Mouse (Mus musculus) monocyte, adult 2 months (primary cell): ENCODE results near the gene Clcf1.

ENCODE experiments used
- DNase-seq, 2 experiments: peaks; one replicate each; pipeline ENCODE4 v3.0.0; 2022; ENCODE audit warnings: low spot score in 2 of 2, low read depth in 1 of 2

Clcf1 gene

DNA sequence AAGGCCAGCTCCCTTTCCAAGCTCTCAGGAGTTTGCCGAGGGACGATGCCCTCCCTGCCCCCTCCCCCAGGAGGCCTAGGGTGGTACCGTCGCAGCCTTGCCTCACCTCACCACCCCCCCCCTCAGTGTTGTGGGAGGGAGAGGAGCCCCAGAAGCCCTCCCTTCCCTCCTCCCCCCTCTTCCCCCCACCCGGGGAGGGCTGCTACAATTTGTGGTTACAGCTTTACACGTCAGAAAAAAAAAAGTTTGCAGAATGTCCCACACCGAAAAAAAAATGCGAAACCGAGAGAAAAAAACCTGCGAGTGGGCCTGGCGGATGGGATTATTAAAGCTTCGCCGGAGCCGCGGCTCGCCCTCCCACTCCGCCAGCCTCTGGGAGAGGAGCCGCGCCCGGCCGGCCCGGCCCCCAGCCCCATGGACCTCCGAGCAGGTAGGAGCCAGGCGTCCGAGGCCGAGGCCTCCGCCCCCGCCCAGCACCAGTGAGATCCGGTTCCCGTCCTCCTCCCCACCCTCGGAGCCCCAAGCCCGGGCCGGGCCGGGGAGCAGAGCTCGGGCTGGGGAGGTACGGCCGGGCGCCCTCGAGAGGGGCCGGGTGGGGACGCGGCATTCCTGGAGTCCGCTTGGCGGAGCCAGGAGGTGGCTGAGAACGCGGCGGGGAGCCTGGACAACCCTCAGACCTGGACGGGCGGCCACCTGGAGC lies at the start of gene Clcf1, which contains the start of gene AC109138.7:
Gene Clcf1 (plus strand): TSS at position 168 of the 700 bp plus-strand sequence.
Gene AC109138.7 (plus strand): TSS at position 287 of the 700 bp plus-strand sequence.
- no peak for DNase-seq

DNA sequence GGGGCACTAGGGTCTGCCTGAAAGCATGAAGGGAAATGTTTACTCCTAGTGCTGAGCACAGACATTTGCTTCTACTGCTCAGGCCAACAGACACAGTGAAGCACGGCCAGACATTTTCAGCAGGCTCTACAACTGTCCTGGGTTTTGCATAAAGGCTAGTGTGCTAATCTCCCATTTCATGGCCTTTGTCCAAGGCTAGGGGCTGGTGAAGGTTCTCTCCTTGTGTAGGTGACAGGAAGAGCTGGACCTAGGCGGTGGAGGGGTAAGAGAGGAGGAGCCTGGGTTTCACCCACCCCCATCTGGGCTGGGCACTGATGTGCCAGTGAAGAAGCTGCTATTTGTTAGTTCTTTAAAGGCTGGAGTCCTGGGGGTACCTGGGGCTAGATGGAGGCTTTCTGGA lies 49.3 kb upstream of the Clcf1 start:
- no peak for DNase-seq

DNA sequence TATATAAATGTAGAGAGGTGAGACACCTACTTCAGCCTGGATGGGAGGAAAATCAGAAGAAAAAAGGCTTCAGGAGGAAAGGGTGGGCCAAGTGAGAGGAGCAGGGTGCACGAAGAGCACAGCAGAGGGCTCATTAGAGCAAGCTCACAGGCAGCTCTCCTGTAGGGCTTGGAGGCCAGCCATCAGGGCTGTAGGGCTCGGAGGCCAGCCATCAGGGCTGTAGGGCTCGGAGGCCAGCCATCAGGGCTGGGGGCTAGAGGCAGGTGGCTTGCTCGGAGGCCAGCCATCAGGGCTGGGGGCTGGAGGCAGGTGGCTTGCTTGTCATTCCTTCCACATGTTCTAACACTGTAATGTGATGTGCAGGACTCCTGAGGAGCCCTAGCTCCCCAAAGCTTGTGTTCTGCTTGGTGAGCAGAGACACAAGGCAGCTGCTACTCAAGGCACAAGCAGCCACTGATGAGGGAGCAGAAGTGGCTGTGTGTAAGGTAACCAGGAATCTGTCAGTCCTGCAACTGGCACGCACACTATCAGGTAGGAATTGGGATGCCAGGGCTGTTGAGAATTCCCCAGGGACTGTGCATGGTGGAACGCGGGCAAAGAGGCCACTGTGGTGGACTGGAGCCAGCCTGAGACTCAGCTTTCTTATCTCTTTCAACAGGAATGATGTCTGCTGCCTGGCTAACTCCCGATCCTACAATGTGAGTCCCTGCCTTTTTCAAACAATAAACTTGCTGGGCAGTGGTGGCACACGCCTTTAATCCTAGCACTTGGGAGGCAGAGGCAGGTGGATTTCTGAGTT lies 47.2 kb upstream of the Clcf1 start:
- DNase-seq, result no peak

DNA sequence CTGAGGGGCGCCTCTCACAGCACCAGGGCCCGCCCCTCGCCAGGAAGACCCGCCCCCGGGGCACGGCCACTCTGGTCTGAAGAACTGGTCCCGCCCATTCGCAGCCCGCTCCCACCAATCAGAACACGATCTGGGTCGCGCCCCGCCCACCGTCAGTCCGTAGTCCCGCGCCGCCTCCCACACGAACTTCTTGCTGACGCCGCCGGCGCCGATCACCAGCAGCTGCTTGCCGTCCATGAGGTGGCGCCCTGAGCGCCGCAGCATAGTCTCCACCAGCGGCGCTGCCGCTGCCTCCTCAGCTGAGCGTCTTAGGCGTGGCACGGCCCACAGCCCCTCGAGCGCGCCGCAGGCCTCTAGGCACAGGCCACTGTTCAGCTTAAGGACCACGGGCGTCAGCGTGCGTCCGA lies 44.7 kb upstream of the Clcf1 start:
- DNase-seq, result peak; percentile 98

DNA sequence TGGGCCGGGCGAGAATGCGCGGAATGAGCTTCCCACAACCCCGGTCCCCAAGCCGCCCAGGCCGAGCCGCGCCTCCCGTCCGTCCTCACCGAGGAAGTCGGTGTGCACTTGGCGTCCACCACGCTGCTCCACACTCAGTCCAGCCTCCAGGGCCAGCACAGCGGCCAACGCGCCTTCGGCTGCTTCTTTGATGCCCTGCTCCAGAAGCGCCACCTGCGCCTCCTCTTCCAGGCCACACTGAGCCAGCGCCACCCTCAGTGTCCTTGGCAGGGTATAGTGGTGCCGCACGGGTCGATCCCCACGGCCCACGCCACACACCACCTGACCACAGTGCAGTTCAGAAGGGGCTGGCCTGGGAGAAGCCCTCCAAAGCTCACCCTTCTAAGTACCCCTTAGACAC lies 44.2 kb upstream of the Clcf1 start:
- no peak for DNase-seq

DNA sequence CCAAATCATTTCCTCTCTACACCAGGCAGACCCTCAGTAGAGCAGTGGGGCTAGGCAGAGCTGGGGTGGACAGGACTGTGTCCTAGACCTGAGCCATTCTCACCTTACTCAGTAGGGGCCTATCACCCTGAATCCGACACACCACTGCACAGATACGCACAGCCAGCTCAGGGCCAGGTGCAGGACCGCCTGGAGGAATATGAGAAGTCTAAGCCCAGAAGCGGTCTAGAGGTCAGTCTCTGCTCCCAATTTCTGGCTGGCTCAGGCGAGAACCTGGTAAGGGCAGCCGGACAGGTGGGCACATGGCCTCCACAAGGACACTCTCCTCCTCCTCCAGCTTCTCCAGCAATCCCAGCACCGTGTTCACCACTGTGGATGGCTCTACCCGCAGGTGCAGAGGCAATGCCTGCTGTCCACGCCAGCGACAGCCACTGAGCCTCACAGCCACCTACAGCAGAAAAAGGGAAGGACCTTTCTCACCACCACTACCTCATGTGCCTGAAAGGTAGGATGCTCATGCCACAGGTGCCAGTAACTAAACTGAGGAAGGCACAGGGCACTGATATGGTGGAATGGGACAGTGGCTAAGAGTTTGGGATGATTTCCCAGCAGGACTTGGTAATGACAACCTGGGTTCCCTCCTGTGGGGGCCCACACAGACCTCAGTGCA lies 43.2 kb upstream of the Clcf1 start:
- no peak for DNase-seq

DNA sequence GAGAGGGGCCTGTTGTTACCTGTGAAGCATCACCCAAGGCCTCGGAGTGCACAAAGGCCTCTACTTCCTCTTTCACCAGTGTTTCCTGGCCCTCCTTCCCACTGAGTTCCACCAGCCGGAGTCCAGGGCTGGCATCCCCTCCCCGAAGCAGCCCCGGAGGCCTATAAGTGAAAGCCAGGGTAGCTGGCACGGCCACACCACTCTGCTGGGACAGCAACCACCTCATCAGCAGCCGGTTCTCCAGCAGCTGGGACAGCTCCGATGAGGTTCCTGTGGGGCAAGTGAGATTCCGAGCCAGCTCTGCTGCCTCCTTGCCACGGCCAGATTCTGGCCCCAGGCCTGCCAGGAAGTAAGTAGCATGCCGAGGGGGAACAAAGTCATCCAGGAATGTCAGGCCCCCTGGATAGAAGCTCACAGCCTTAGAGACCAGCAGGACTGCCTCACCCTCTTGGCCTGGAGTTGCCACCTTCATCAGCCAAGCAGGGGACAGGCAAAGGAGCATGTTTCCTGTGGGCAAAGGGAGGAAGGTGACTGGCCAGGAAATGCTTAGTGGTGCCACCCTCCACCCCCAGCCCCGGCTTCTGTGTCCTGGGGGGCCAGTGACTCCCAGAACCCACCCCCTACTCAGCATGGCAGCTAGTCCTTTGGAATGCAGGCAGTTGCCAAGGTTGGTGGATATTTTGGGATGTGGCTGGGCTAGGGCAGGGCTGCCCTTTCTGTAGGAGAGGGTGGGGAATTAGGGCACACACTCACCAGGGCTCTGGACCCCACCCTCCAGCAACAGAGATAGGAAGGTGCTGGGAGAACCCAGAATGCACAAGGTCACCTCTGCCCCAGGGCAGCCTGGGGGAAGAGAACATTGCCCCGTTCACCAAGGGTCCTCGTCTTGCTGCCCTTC lies 42.4 kb upstream of the Clcf1 start:
- peak in 1 of 2 experiments; percentile 30 for DNase-seq

DNA sequence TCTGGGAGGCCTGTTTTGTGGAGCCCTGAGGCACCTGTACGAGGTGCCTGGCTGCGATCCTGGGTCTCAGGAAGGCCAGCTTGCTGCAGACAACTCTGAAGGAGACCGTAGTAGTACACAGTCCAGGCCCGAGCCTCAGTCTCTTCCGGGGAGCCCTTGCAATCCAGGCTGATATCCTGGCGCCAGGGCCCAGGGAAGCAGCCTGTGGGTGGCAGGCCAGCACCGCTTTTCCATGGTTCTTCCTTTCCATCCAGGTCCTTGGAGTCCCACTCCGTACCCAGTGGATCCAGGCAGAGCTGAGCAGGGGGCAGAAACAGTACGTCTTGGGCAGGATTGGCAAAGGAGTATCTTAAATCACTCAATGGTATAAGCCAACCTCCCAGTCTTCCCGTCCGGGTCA lies 41.1 kb upstream of the Clcf1 start:
- DNase-seq, result no peak

DNA sequence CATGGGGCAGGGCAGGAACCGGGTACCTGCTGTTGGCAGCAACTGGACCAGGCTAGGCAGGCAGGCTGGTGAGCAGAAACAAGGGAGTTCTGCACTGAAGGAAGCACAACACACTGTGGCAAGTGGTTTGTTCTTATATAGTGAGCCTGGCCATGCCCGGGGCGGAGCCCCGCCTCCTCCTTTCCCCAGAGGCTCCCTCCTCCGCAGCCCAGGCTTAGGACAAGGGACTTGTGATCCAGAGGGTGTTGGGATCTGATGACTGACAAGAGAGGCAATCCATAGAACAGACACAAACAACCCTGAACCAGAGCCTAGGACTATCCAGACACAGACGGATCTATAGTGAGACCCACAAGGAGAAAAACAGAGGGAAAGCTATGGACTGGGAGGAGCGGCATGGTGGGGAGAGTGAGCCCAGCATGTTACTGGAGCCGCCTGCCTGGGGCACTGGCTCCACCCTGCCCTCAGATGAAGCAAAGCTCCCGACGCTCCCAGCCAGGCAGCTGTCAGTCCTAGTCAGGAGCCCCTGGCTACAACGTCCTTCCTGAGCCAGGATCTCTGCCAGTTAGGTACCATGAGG lies 38.6 kb upstream of the Clcf1 start, which contains the start of gene Carns1:
Gene Carns1 (minus strand): TSS at position 112 of the 580 bp plus-strand sequence.
- DNase-seq, result no peak

DNA sequence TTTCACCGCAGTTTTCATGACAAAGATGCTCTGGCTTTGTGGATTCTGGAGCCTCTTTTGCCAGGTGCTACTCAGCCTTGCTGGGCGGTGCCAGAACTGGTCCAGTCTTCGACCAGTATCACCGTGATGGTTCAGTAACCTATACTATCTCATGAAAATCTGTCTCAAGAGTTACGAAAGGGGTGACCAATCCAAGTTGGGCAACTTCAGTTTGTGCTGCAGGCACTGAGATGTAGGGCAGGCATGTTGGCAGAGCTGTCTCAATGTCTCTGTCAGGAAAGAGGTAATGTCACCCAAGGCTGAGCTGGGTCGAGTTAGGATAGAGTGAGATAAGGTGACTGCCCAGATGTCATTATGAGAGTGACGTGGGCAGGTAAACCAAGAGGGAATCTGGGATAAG lies 33.6 kb upstream of the Clcf1 start:
- DNase-seq, result no peak

DNA sequence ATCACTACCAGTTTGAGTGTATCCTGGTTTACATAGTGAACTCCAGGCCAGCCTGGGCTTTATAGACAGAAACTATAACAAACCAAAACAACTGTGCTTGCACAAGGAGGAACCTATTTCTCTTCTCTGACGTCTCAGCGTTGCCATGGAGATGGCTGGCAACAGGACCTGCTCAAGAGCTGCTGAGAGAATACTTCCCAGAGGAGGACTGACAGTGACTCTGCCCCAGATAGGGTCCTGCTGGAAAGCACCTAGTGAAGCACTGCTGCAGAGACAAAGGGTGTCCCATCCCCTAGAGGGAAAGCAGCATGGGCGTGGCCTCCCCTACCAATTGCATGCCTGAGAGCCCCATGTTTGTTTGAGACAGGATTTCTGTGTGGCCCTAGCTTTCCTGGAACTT lies 32.1 kb upstream of the Clcf1 start:
- peak; percentile 76 to 82 for DNase-seq

DNA sequence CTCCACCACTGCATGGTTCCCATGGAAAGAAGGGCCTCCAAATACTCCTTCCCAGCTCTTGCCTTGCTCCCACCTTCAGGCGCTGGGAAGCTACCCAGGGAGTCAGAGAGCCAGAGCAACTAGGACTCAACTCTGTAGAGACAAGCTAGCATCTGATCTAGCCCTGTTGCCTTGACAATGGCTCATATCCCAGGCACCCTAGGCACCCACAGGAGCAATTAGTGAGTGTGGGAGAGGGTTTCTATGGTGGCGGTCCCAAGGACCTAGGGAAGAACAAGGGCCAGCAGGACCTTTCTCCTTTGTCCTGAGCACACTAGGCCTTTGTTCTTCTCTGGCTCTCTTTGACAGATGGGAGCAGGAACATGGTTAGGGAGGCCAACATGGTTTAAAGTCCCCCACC lies 30.3 kb upstream of the Clcf1 start:
- no peak for DNase-seq

DNA sequence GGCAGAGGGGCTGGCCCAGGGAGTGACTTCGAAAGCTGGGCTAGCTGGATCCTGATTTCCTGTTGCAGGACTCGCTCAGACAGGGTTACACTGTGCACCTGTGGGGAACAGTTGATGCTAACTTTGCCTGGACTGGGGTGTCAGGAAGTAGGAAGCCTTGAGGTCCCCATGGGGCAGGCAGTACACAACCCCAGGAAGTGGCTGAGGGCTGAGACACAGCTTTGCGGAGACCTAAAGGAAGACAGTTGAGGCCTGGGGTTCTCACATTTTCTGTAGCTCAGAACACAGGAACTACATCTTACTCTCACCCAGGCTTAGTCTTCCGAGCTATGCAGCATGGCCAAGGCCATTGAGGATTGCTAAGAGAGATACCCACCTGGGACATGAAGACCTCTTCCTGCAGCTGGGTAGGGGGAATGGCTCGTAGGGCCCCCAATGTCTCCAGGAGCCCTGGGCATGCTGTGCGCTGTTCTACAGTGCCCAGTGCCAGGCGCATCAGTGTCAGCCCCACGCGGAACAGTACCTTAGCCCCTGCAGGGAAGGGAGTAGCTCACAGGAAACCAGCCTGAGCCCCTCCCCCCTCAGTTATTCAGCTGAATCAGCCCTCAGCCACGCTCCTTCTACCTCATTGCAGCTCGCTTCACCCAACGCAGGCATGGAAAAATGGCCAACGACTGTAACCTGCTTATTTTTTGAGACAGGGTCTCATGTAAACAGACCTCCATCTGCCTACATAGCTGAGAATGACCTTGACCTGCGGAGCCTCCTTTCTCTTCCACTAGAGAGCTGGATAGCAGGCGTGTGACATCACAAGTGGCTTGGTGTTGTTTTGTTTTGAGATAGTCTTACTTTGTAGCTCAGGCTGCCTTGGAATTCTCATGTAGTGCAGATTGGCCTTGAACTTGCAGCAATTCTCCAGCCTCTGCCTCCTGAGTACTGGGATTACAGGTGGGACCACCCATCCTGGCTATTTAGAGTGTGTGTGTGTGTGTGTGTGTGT lies 28.8 kb upstream of the Clcf1 start:
- DNase-seq, result no peak

DNA sequence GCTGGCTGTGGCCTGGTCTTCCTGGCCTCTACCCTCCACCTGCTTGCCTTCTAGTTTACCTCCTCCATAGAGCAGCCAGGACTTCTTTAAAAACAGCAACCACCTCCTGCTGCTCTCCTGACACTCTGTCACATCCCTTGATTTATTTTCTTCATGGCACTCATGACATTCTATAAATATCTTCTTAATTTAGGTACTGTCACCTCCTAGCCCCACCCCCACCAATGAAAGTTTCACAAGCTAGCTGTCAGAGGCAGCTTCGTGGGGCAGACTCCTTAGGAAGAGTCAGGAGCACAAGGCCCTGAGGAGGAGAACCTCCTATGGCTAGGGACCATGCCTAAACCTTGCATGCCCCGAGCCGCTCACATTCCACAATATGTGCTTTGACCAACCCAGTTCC lies 26.7 kb upstream of the Clcf1 start:
- DNase-seq, result no peak

DNA sequence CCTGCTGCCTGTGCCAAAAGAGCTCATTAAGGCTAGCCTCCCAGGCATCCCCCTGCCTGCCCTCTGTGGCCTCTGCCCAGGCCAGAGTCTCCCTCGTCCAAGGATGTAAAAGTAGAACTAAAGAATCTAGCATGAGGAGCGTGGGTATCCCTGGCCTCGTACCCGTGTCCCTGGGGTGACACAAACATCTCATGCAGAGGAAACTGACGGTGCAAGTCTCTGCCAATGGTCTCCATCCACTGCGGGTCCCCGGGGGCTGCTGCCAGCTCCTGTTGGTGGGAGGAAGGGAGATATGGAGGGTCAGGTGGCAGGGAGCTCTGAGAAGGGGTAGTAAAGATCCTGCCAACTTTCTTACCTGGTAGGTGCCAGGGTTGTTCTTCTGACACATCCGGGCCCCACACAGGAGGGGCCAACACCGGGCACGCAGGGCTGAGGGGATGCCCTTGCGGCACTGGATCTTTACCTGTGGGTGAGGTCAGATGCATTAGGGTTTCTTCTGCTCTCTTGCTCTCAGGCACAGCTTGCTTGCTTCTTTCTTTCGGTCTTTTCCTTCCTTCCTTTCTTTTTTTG lies 24.9 kb upstream of the Clcf1 start:
- DNase-seq, result no peak

DNA sequence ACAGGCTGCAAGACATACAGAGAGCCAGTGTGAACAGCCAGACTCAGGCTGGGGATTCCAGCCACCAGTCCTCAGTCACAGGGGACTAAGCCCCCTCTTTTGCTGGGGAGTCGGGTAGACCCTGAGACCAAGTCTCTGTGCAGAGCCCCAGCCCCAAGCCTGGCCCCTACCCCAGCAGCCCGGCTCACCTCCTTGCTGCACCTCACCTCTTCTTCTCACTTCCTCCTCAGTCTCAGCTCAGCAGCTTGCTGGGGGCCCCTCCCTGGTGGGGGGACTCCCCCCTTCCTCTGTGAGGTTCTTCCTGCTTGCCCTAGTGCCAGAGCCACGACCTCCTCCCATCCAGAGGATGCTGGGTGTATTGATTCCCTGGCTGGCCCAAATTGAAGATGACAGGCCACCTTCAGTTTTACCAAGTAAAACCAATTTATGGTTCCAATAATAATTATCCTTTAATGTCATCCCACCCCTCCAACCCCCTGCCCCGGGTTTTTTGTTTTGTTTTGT lies 23.2 kb upstream of the Clcf1 start, which contains the start of gene Tbc1d10c:
Gene Tbc1d10c (minus strand): TSS at position 454 of the 504 bp plus-strand sequence.
- peak; percentile 38 to 62 for DNase-seq

DNA sequence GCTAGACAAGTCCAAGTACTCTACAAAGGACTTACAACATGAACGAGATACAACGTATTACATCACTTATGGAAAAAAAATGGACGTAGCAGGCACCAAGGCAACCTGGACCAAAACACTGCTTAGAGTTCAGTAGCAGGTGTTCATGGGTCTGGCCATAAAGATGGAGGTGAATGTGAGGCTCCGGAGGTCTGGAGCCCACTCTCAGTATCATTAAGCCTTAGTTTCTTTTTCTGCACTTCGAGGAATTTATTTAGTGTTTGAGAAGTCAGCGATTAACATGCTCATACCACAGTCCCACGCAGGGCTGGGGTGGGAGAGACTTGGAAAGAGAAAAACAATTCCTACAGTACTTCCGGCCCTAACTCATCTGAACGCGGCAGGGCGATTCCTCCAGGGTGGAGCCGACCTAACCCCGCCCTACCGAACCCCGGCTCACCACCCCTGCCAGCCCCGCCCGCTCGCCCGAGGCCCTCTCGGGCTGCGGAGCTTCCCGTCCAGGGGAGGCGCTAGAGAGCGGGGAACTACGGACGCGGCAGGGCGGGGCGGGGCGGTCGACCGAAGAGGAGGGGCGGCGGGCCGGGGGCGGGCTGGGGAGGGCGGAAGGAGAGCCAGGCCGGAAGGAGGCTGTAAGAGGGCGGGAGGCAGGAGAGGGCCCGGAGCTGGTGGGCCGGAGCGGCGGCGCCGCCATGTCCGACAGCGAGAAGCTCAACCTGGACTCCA lies 22.3 kb upstream of the Clcf1 start, which contains the start of gene Ppp1ca:
Gene Ppp1ca (plus strand): TSS at position 538 of the 723 bp plus-strand sequence.
- peak; percentile 88 to 89 for DNase-seq
